Mouse (Mus musculus) brain, adult 10 weeks (tissue): ENCODE results near the gene Tshz2. TPM values are rescaled to one million over a fixed set of nuclear protein-coding genes. Genes with fewer than 3 reads are reported as not detected.

Source experiments
- polyA plus RNA-seq: library from polyadenylated mRNA; stranded (reverse); fragments of 350-450 nt; fragmentation: Illumina TruSeq; extraction: RNeasy Lipid Tissue Mini Kit (QIAGEN cat#74804); gene quantifications from one replicate; pipeline ENCODE4 v1.2.3, GENCODE M21; 2015; ENCODE audit warnings: low read depth, low replicate concordance

The Tshz2 gene
- 27.2 TPM for polyA plus RNA-seq

GRCm38 (mm10) chr2:169632338-169633151 is at the start of gene Tshz2:
Gene Tshz2, plus strand, starts transcription at chr2:169633013.

GRCm38 (mm10) chr2:169587645-169588044 is 45.2 kb upstream of the Tshz2 start, which contains the start of gene Gm11011:
Gene Gm11011, minus strand, starts transcription at chr2:169587745.

Other genes starting within 250 kb of the Tshz2 start
- not detected for gene Gm11011, start 45.3 kb upstream of the Tshz2 start, polyA plus RNA-seq